Mouse (Mus musculus): ENCODE results near the gene Fsd1.

The Fsd1 gene

GRCm38 (mm10) chr17:56010255-56010654, 23.9 kb downstream of the Fsd1 start:
- no peak for DNase-seq

GRCm38 (mm10) chr17:56010681-56011080, 24.4 kb downstream of the Fsd1 start:
- peak; percentile 75 for DNase-seq

- DNase-seq, result no peak
Measured at GRCm38 (mm10) chr17:56011441-56011840, 25.1 kb downstream of the Fsd1 start.

GRCm38 (mm10) chr17:56015293-56015692, 29.0 kb downstream of the Fsd1 start:
- no peak for DNase-seq

GRCm38 (mm10) chr17:56016382-56016781, 30.1 kb downstream of the Fsd1 start:
- no peak for DNase-seq

GRCm38 (mm10) chr17:56016793-56017785, 30.8 kb downstream of the Fsd1 start:
- no peak for DNase-seq

- DNase-seq, result no peak
Measured at GRCm38 (mm10) chr17:56017848-56018247, 31.5 kb downstream of the Fsd1 start.

- peak; percentile 64 for DNase-seq
Measured at GRCm38 (mm10) chr17:56018347-56019131, 32.2 kb downstream of the Fsd1 start.

- no peak for DNase-seq
Measured at GRCm38 (mm10) chr17:56020400-56021084, 34.2 kb downstream of the Fsd1 start.

- no peak for DNase-seq
Measured at GRCm38 (mm10) chr17:56021161-56021910, 35.0 kb downstream of the Fsd1 start.

GRCm38 (mm10) chr17:56022131-56022988, 36.1 kb downstream of the Fsd1 start:
- no peak for DNase-seq

- no peak for DNase-seq
Measured at GRCm38 (mm10) chr17:56022989-56023290, 36.6 kb downstream of the Fsd1 start.

GRCm38 (mm10) chr17:56023386-56023785, 37.1 kb downstream of the Fsd1 start:
- no peak for DNase-seq

GRCm38 (mm10) chr17:56024476-56024875, 38.2 kb downstream of the Fsd1 start:
- DNase-seq, result no peak

- no peak for DNase-seq
Measured at GRCm38 (mm10) chr17:56024931-56025330, 38.6 kb downstream of the Fsd1 start.

GRCm38 (mm10) chr17:56026303-56026702, 40.0 kb downstream of the Fsd1 start:
- no peak for DNase-seq

GRCm38 (mm10) chr17:56026881-56027280, 40.6 kb downstream of the Fsd1 start:
- DNase-seq, result no peak

- no peak for DNase-seq
Measured at GRCm38 (mm10) chr17:56027801-56028441, 41.6 kb downstream of the Fsd1 start.

GRCm38 (mm10) chr17:56030238-56030870, 44.0 kb downstream of the Fsd1 start:
- no peak for DNase-seq

GRCm38 (mm10) chr17:56030919-56031318, 44.6 kb downstream of the Fsd1 start:
- DNase-seq, result no peak

GRCm38 (mm10) chr17:56031431-56031830, 45.1 kb downstream of the Fsd1 start:
- no peak for DNase-seq
